Mouse (Mus musculus) liver, embryonic 13.5 days (tissue): ENCODE data around the gene Ptpn11. TPM values are rescaled to one million over a fixed set of nuclear protein-coding genes. Genes with fewer than 3 reads are reported as not detected.

ENCODE experiments used
- ATAC-seq: fragments of 200-750 bp; cut with Nextera tagmentation; 2 replicates; pipeline ENCODE4 v1.8.0; 2017; ENCODE audit warnings: low read depth, mild to moderate bottlenecking, moderate number of reproducible peaks, moderate library complexity
- DNase-seq: peaks from one replicate; pipeline ENCODE4 v3.0.0; 2022
- H3K27ac ChIP-seq: fragments of 300-500 bp; sonication (generic); 2 replicates; pipeline ENCODE4 v1.5.1; 2015; ENCODE audit warnings: moderate library complexity, mild to moderate bottlenecking, inconsistent platforms
- H3K27me3 ChIP-seq: fragments of 300-500 bp; sonication (generic); 2 replicates; pipeline ENCODE4 v1.6.1; 2015; ENCODE audit warnings: mild to moderate bottlenecking, inconsistent platforms
- H3K36me3 ChIP-seq: fragments of 300-500 bp; sonication (generic); 2 replicates; pipeline ENCODE4 v1.6.1; 2015; ENCODE audit warnings: mild to moderate bottlenecking, inconsistent platforms
- H3K4me1 ChIP-seq: fragments of 300-500 bp; sonication (generic); replicated peaks from 2 replicates; pipeline ENCODE4 v1.6.1; 2015; ENCODE audit warnings: inconsistent platforms
- H3K4me2 ChIP-seq: fragments of 300-500 bp; sonication (generic); 2 replicates; pipeline ENCODE4 v1.6.1; 2015; ENCODE audit warnings: inconsistent platforms, mild to moderate bottlenecking, moderate library complexity
- H3K4me3 ChIP-seq: fragments of 300-500 bp; sonication (generic); replicated peaks from 2 replicates; pipeline ENCODE4 v1.5.1; 2015; ENCODE audit warnings: mild to moderate bottlenecking, inconsistent platforms
- H3K9ac ChIP-seq: fragments of 300-500 bp; sonication (generic); 2 replicates; pipeline ENCODE4 v1.6.1; 2015; ENCODE audit warnings: mild to moderate bottlenecking, inconsistent platforms
- H3K9me3 ChIP-seq: fragments of 300-500 bp; sonication (generic); replicated peaks from 2 replicates; pipeline ENCODE4 v1.6.1; 2016; ENCODE audit warnings: inconsistent platforms
- WGBS: fragments of 180-500 bp; shearing (Covaris S2); methylation state at CpG from one replicate; pipeline ENCODE4 v1.1.7; 2015; ENCODE audit not compliant: insufficient replicate concordance; 5-methylcytosine and 5-hydroxymethylcytosine counted together
- polyA plus RNA-seq: library from polyadenylated mRNA; unstranded; fragments of >200 nt; fragmentation: Nextera tagmentation; extraction: Ambion mirVana; gene quantifications from 2 replicates; pipeline ENCODE4 v1.2.1, GENCODE M21; 2015

Ptpn11 gene
- polyA plus RNA-seq, 1 experiment from 2014 or later: 12.5 TPM

GRCm38 (mm10) chr5:121111106-121111915 lies 79.9 kb downstream of the Ptpn11 start:
- Histone ChIP-seq H3K27me3 (no peaks in the 10 kb centered on the region), H3K9ac (no peak overlapping the region), H3K4me1 (no peaks in the 10 kb centered on the region), H3K4me3 (no peak overlapping the region), H3K36me3 (no peaks in the 10 kb centered on the region), H3K4me2 (no peak overlapping the region), H3K27ac (no peak overlapping the region), H3K9me3 (no peaks in the 10 kb centered on the region)
- WGBS: 79% methylated on average over 18 of the region's 18 CpGs
- ATAC-seq (no peak), DNase-seq (no peak)

- no peak overlapping the region for H3K4me3 ChIP-seq
- H3K27ac ChIP-seq: no peak overlapping the region
- no peak for ATAC-seq
- no peak overlapping the region for H3K9ac ChIP-seq
- no peaks in the 10 kb centered on the region for H3K27me3 ChIP-seq
- WGBS: 71% methylated on average over 7 of the region's 7 CpGs
- DNase-seq: no peak
- H3K4me2 ChIP-seq: no peak overlapping the region
- no peaks in the 10 kb centered on the region for H3K4me1 ChIP-seq
- H3K9me3 ChIP-seq: no peaks in the 10 kb centered on the region
- H3K36me3 ChIP-seq: no peaks in the 10 kb centered on the region
These were observed 82.0 kb downstream of the Ptpn11 start for GRCm38 (mm10) chr5:121109185-121109584.

GRCm38 (mm10) chr5:121106913-121107312 lies 84.3 kb downstream of the Ptpn11 start:
- DNase-seq: no peak
- Histone ChIP-seq H3K27me3 (no peaks in the 10 kb centered on the region), H3K27ac (no peak overlapping the region), H3K4me1 (no peaks in the 10 kb centered on the region), H3K4me3 (no peak overlapping the region), H3K9me3 (no peaks in the 10 kb centered on the region), H3K36me3 (no peaks in the 10 kb centered on the region), H3K4me2 (no peak overlapping the region), H3K9ac (no peak overlapping the region)
- no peak for ATAC-seq
- WGBS: 58% methylated on average over 3 of the region's 3 CpGs

- Histone ChIP-seq H3K4me1 (no peaks in the 10 kb centered on the region), H3K9ac (no peak overlapping the region), H3K27me3 (no peaks in the 10 kb centered on the region), H3K9me3 (no peaks in the 10 kb centered on the region), H3K4me3 (no peak overlapping the region), H3K27ac (no peak overlapping the region), H3K36me3 (no peaks in the 10 kb centered on the region), H3K4me2 (no peak overlapping the region)
- ATAC-seq (no peak), DNase-seq (no peak)
- 60% methylated on average over 9 of the region's 9 CpGs for WGBS
These were observed 90.2 kb downstream of the Ptpn11 start for GRCm38 (mm10) chr5:121100886-121101580.

- H3K9ac ChIP-seq: no peak overlapping the region
- H3K4me3 ChIP-seq: no peak overlapping the region
- no peaks in the 10 kb centered on the region for H3K27me3 ChIP-seq
- no peak for DNase-seq
- no peaks in the 10 kb centered on the region for H3K36me3 ChIP-seq
- H3K9me3 ChIP-seq: no peaks in the 10 kb centered on the region
- no peaks in the 10 kb centered on the region for H3K4me1 ChIP-seq
- no peak overlapping the region for H3K27ac ChIP-seq
- 21% methylated on average over 2 of the region's 2 CpGs for WGBS
- no peak overlapping the region for H3K4me2 ChIP-seq
- no peak for ATAC-seq
These were observed 91.1 kb downstream of the Ptpn11 start for GRCm38 (mm10) chr5:121100095-121100494.

GRCm38 (mm10) chr5:121097970-121098369 lies 93.2 kb downstream of the Ptpn11 start:
- Histone ChIP-seq H3K4me2 (no peak overlapping the region), H3K36me3 (no peaks in the 10 kb centered on the region), H3K9me3 (no peaks in the 10 kb centered on the region), H3K9ac (no peak overlapping the region), H3K27me3 (no peaks in the 10 kb centered on the region), H3K27ac (no peak overlapping the region), H3K4me1 (no peaks in the 10 kb centered on the region), H3K4me3 (no peak overlapping the region)
- WGBS: 59% methylated on average over 4 of the region's 4 CpGs
- DNase-seq (no peak), ATAC-seq (no peak)

GRCm38 (mm10) chr5:121096744-121097143 lies 94.5 kb downstream of the Ptpn11 start:
- no peak for ATAC-seq
- no peak overlapping the region for H3K27ac ChIP-seq

GRCm38 (mm10) chr5:121093281-121093680 lies 97.9 kb downstream of the Ptpn11 start:
- Histone ChIP-seq H3K27me3 (no peaks in the 10 kb centered on the region), H3K4me2 (no peak overlapping the region), H3K4me1 (no peaks in the 10 kb centered on the region), H3K9me3 (no peaks in the 10 kb centered on the region), H3K4me3 (no peak overlapping the region), H3K27ac (no peak overlapping the region), H3K36me3 (no peaks in the 10 kb centered on the region), H3K9ac (no peak overlapping the region)
- WGBS: 53% methylated on average over 3 of the region's 3 CpGs
- DNase-seq (no peak), ATAC-seq (no peak)

More at GRCm38 (mm10) chr5:121096744-121097143, 94.5 kb downstream of the Ptpn11 start:
- DNase-seq: no peak
- no peaks in the 10 kb centered on the region for H3K27me3 ChIP-seq
- no peaks in the 10 kb centered on the region for H3K9me3 ChIP-seq
- no peak overlapping the region for H3K4me2 ChIP-seq
- H3K4me3 ChIP-seq: no peak overlapping the region
- no peaks in the 10 kb centered on the region for H3K36me3 ChIP-seq
- WGBS: 72% methylated on average over 5 of the region's 5 CpGs
- no peak overlapping the region for H3K9ac ChIP-seq
- no peaks in the 10 kb centered on the region for H3K4me1 ChIP-seq

GRCm38 (mm10) chr5:121089660-121090059 lies 101.5 kb downstream of the Ptpn11 start:
- Histone ChIP-seq H3K9ac (no peak overlapping the region), H3K4me2 (no peak overlapping the region), H3K4me3 (no peak overlapping the region), H3K9me3 (no peaks in the 10 kb centered on the region), H3K36me3 (no peaks in the 10 kb centered on the region), H3K4me1 (no peaks in the 10 kb centered on the region), H3K27me3 (no peaks in the 10 kb centered on the region), H3K27ac (no peak overlapping the region)
- 64% methylated on average over 7 of the region's 7 CpGs for WGBS
- no peak for DNase-seq
- no peak for ATAC-seq

- no peak overlapping the region for H3K4me3 ChIP-seq
- ATAC-seq: no peak
These were observed 103.5 kb downstream of the Ptpn11 start for GRCm38 (mm10) chr5:121087733-121088132.

GRCm38 (mm10) chr5:121082605-121083004 lies 108.6 kb downstream of the Ptpn11 start:
- Histone ChIP-seq H3K9ac (no peak overlapping the region), H3K4me2 (no peak overlapping the region)

More at GRCm38 (mm10) chr5:121087733-121088132, 103.5 kb downstream of the Ptpn11 start:
- Histone ChIP-seq H3K4me1 (no peaks in the 10 kb centered on the region), H3K9me3 (no peaks in the 10 kb centered on the region), H3K4me2 (no peak overlapping the region), H3K36me3 (no peaks in the 10 kb centered on the region), H3K9ac (no peak overlapping the region), H3K27ac (no peak overlapping the region), H3K27me3 (no peaks in the 10 kb centered on the region)
- WGBS: 37% methylated on average over 7 of the region's 7 CpGs
- no peak for DNase-seq

More at GRCm38 (mm10) chr5:121082605-121083004, 108.6 kb downstream of the Ptpn11 start:
- H3K4me1 ChIP-seq: no peaks in the 10 kb centered on the region
- DNase-seq (no peak), ATAC-seq (no peak)
- no peaks in the 10 kb centered on the region for H3K27me3 ChIP-seq
- WGBS: 78% methylated on average over 7 of the region's 7 CpGs
- no peak overlapping the region for H3K27ac ChIP-seq
- no peaks in the 10 kb centered on the region for H3K36me3 ChIP-seq
- H3K9me3 ChIP-seq: no peaks in the 10 kb centered on the region
- H3K4me3 ChIP-seq: no peak overlapping the region
